Mouse (Mus musculus): ENCODE data around the gene Kcne3.

Kcne3 gene

GRCm38 (mm10) chr7:100176269-100176668, at the start of gene Kcne3:
Gene Kcne3 (plus strand): TSS chr7:100176502.
- no peak for DNase-seq (ENCODE audit: low spot score in 2 of 2)

GRCm38 (mm10) chr7:100126514-100126913, 49.8 kb upstream of the Kcne3 start:
- DNase-seq (ENCODE audit: low spot score in 2 of 2) = no peak

GRCm38 (mm10) chr7:100128262-100129041, 47.9 kb upstream of the Kcne3 start:
- DNase-seq (ENCODE audit: low spot score in 2 of 2) = no peak

- DNase-seq (ENCODE audit: low spot score in 2 of 2) = no peak
These were observed 45.7 kb upstream of the Kcne3 start for GRCm38 (mm10) chr7:100130592-100130991.

GRCm38 (mm10) chr7:100132379-100132778, 43.9 kb upstream of the Kcne3 start:
- DNase-seq (ENCODE audit: low spot score in 2 of 2) = no peak

GRCm38 (mm10) chr7:100137038-100137437, 39.3 kb upstream of the Kcne3 start:
- no peak for DNase-seq (ENCODE audit: low spot score in 2 of 2)

GRCm38 (mm10) chr7:100138075-100138474, 38.2 kb upstream of the Kcne3 start:
- no peak for DNase-seq (ENCODE audit: low spot score in 2 of 2)

- DNase-seq (ENCODE audit: low spot score in 2 of 2) = no peak
These were observed 35.7 kb upstream of the Kcne3 start for GRCm38 (mm10) chr7:100140591-100140990.

- no peak for DNase-seq (ENCODE audit: low spot score in 2 of 2)
These were observed 27.7 kb upstream of the Kcne3 start for GRCm38 (mm10) chr7:100148586-100148985.

GRCm38 (mm10) chr7:100150086-100150485, 26.2 kb upstream of the Kcne3 start:
- DNase-seq (ENCODE audit: low spot score in 2 of 2) = no peak

GRCm38 (mm10) chr7:100150626-100151025, 25.7 kb upstream of the Kcne3 start:
- no peak for DNase-seq (ENCODE audit: low spot score in 2 of 2)

GRCm38 (mm10) chr7:100157669-100158068, 18.6 kb upstream of the Kcne3 start:
- DNase-seq (ENCODE audit: low spot score in 2 of 2) = no peak

GRCm38 (mm10) chr7:100159105-100159841, 17.0 kb upstream of the Kcne3 start, which contains the start of gene Lipt2:
Gene Lipt2 (plus strand): TSS chr7:100159277.
- DNase-seq (ENCODE audit: low spot score in 2 of 2) = peak; percentile 69 to 86

GRCm38 (mm10) chr7:100160006-100160405, 16.3 kb upstream of the Kcne3 start:
- peak in 1 of 2 experiments; percentile 7 for DNase-seq (ENCODE audit: low spot score in 2 of 2)

GRCm38 (mm10) chr7:100163506-100163905, 12.8 kb upstream of the Kcne3 start:
- DNase-seq (ENCODE audit: low spot score in 2 of 2) = no peak

GRCm38 (mm10) chr7:100168654-100169053, 7.6 kb upstream of the Kcne3 start:
- no peak for DNase-seq (ENCODE audit: low spot score in 2 of 2)

- DNase-seq (ENCODE audit: low spot score in 2 of 2) = no peak
These were observed 5.5 kb upstream of the Kcne3 start for GRCm38 (mm10) chr7:100170756-100171155.

GRCm38 (mm10) chr7:100178016-100178890, 2.0 kb downstream of the Kcne3 start:
- DNase-seq (ENCODE audit: low spot score in 2 of 2) = peak in 1 of 2 experiments; percentile 6

- DNase-seq (ENCODE audit: low spot score in 2 of 2) = no peak
These were observed 2.6 kb downstream of the Kcne3 start for GRCm38 (mm10) chr7:100178891-100179233.

GRCm38 (mm10) chr7:100179394-100179793, 3.1 kb downstream of the Kcne3 start:
- DNase-seq (ENCODE audit: low spot score in 2 of 2) = no peak

GRCm38 (mm10) chr7:100179836-100180407, 3.6 kb downstream of the Kcne3 start:
- no peak for DNase-seq (ENCODE audit: low spot score in 2 of 2)

- DNase-seq (ENCODE audit: low spot score in 2 of 2) = no peak
These were observed 4.9 kb downstream of the Kcne3 start for GRCm38 (mm10) chr7:100181176-100181575.
